Mouse (Mus musculus) c-Kit-positive CD71-negative TER-119-negative erythroid progenitor cells, embryonic 14.5 days (primary cell): ENCODE measurements at regions not wholly inside any gene's neighbourhood (a gene's known extent, or its start where the extent isn't known, plus 50 kb on each side); places are given as distances from the start of the nearest gene placed in this dataset.
"Not testable (repeated sequence)": the region's sequence is repeated elsewhere in the genome, so short reads cannot be mapped to it uniquely, and the experiment has no call there.

Source experiments
- DNase-seq: peaks from one replicate; pipeline ENCODE4 v3.0.0-alpha.2; 2013; ENCODE audit warnings: low read depth

DNA sequence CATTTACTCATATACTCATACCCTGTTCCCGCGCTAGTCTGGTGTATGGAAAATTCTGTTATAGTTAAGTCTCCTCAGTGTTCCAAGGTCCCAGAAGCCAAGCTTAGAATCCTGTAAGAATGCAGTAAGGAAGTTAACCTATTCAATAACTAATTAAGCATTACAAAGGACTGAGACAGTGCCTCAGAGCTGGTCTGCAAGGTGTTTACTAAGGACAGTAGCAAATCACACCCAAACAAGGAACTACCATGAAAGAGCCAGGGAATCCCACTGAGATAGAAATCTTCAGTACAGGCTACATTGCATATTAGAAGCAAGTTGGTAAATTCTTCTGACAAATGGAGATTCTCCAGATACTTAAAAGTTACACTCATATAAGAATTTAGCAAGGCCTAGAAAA, 516.7 kb upstream of the Gm10131 start:
- not testable (repeated sequence) for DNase-seq

- DNase-seq = no peak
Measured at GRCm38 (mm10) chr8:34625670-34626069, 514.1 kb upstream of the Gm10131 start.

- DNase-seq = no peak
Measured at GRCm38 (mm10) chr8:34623783-34624182, 512.2 kb upstream of the Gm10131 start.

- DNase-seq = peak; percentile 73
Measured at GRCm38 (mm10) chr8:34622177-34623114, 510.9 kb upstream of the Gm10131 start.

DNA sequence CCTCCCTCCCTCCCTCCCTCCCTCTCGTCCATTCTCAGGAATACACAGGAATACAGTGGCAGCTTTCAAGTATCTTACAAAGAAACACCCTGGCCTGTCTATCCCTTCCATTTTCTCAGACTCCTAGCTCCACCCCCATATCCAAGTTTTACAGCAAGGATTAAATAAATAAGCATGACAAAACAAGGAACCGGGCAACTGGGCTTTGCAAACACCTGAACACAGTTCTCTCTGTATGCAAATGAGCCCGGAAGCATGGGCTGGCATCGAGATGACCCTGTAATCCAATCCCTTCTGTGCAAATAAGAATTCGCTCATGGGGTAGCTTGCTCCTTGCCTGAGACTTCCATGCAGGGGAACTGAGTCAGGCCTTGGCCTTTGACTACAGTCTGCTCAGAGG, 506.5 kb upstream of the Gm10131 start:
- DNase-seq = no peak

GRCm38 (mm10) chr8:34614987-34615386, 503.4 kb upstream of the Gm10131 start:
- no peak for DNase-seq

GRCm38 (mm10) chr8:34614031-34614526, 502.5 kb upstream of the Gm10131 start:
- DNase-seq = no peak

GRCm38 (mm10) chr8:34613138-34613537, 501.6 kb upstream of the Gm10131 start:
- DNase-seq = no peak

DNA sequence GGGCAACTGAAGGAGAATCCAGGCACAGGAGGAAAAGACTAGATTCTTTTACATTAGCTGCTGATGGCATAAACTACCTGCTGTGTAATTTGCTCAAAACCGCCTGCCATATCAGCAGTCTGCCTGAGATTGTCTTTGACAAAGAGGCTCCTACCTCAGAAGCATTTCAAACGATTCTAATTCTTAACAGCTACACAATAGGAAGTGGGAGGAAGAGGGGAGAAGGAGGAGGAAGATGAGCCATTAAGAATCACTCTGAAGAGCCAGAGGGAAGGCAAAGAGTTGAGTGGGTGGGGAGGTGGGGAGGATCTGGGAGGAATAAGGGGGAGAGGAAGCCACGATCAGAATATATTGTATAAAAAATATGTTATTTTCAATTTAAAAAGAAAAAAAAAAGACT, 500.9 kb upstream of the Gm10131 start:
- no peak for DNase-seq

- no peak for DNase-seq
Measured at GRCm38 (mm10) chr8:34610186-34610585, 498.6 kb upstream of the Gm10131 start.

GRCm38 (mm10) chr8:34607426-34607825, 495.9 kb upstream of the Gm10131 start:
- no peak for DNase-seq

DNA sequence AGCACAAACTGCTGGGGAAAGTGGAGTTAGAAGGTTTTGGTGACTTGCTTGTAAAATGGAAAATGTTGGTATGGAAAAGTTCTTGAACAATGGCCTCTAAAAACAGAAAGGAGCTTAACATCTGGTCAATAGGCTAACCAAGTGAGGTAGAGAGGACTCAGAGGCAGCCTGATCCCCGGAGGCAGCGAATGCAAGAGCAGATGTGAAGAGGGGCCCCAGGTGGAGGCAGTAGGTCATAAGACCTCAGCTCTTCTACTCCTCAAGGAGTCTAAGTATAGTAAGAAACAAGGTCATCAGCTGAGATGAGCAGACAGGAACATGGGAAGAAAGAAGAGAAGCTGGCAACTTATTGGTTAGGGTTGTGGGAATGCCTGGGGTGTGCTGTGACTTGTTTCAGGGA, 493.5 kb upstream of the Gm10131 start:
- DNase-seq = no peak

DNA sequence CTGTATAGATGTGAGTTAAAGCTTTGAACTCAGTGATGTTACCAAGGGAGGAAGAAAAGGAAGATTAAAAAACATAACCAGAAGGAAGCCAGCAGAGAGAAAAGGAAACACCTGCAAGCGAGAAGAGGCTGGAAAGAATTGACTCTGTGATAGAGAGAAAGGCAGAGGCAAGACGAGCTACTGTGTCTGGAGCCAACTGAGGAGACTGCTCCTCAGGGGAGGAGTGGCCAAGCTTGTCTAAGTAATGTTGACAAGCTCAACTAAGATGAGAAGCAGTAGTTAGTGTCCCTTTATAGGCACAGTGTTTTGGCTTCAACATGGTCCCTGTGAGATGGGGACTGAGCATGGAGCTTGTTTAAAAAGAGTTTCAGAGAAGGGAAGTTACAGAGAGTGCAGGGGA, 493.0 kb upstream of the Gm10131 start:
- no peak for DNase-seq

GRCm38 (mm10) chr8:34601426-34601953, 490.0 kb upstream of the Gm10131 start:
- no peak for DNase-seq

GRCm38 (mm10) chr8:34600880-34601279, 489.3 kb upstream of the Gm10131 start:
- DNase-seq = no peak

DNA sequence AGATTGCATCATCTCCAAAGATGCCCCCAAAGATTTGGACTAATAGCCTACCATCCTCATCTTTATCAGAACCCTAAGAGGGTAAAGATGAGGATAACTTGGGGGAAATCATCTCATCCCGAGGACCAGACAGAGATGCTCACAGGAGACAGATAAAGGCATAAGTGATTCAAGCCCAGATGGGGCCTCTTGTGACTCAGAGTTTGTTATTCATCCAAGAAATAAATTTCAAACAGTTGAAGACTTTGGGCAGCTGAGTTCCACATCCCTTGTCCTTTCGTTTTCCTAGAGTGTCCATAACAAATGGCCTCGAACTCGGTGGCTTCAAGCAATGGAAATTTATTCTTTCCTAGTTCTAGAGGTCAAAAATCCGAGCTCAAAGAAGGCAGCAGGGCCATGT, 485.1 kb upstream of the Gm10131 start:
- DNase-seq = no peak

DNA sequence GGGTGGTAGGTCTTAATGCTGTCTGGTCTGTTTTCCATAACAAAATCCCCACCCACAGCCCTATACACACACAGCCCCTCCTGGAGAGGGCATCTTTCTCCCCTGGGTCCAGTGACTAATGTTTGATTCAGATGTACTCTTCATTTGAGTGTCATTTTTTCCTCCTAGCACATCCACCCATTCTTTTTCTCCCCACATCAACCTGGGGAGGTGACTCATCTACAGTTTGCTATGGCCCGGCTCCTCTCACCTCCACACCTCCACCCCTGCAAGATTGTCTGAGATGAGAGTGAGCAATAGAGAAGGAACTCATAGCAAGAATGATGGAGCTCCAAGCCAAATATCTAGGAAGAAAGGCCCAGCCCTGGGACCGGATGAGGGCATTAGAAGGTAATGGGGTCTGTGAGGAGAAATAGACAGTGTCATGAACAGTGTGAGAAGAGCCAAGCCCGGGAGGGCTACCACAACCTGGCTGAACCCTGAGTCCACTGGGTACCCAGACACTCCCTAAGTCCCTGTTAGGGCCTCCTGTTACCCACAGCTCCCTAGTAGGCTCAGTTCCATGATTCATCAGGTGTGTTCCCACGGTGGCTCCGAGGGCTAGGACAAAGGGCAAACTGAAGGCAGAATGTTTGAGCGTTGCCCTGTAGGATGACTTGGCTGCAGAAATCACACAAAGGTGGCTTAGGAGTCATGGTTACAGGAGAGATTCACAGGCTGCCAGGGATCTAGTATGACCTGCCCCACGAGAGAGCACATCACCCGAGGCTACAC, 479.6 kb upstream of the Gm10131 start:
- DNase-seq = no peak

DNA sequence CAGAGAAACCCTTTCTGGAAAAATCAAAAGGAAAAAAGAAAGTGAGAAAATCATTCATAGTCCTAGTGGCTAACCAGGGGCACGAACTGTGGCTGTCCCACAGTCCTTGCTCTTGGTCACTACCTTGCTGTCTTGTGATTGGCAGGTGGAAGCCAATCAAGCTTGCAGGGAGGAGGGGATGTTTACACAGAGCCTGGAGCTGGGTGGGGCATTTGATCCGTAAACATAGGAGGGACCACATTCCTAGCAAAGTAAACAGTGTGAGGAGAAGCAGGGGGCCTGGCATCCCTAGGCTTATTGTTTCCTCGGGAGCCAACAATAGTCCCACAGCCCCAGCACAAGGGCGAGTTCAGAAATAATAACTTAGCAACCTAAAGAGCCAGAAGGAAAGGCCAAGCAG, 466.5 kb upstream of the Gm10131 start:
- no peak for DNase-seq

- DNase-seq = no peak
Measured at GRCm38 (mm10) chr8:34574009-34574408, 462.5 kb upstream of the Gm10131 start.

DNA sequence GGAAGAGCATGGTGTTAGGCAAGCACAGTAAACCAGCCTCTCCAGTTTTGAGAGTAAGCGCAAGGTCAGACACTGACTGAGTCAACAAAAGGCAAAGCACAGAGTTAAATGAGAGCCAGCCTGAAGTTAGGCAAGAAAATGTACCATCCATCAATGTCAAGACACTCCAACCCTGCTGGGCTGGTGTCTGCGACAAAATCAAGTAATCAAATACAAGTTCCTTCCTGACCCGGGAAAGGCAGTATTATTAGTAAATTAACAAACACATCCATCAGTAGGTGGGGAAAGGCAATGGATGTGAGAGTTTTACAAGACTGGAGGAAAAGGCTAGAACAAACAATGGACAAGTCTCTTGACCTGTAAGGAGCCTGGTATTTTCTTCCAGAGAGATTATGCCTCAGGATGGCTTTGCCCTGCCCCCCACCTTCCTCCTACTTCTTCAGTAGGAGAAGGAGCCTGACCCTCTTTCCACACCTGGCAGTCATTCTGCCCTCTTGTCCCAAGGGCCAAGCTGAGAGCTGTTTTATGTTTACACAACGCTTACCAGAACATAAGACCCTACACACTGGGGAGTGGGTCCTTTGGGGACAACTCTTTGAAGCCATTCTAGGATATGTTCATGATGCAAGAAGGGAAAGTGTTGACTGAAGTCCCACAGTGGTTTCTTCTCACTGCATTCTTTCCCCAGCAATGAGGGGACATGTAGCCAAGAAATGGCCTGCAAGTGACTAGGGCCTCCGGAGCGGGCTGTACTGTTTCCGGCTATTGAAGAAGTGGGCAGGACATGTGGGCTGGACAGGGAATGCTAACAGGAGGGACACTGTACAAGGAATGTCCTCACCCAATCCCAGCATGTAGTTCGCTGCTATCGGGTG, 461.7 kb upstream of the Gm10131 start:
- no peak for DNase-seq

- no peak for DNase-seq
Measured at GRCm38 (mm10) chr8:34571736-34572135, 460.2 kb upstream of the Gm10131 start.

DNA sequence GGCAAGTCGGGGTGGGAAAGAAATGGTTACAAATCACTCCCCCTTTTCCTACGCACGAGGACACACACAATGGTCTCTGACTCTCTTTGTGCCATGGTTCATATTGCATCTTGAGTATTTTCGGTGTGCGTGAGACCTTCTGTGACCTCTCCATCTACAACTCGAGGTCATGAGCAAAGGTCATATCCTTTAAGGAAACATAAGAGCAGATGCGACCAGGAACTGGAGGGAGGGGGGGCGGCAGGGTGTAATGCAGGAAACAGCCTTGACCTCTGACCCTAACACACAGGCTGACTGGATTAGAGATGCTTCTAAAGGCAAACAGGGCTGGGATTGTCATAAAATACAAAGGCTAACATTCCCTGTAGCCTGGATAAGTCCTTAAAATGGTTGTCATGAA, 450.7 kb upstream of the Gm10131 start:
- DNase-seq = no peak
